Mouse (Mus musculus): Measurements from ENCODE around the gene Zfp712. TPM values are rescaled to one million over a fixed set of nuclear protein-coding genes. Genes with fewer than 3 reads are reported as not detected.

Gene Zfp712
- polyA plus RNA-seq, 1 experiment from 2014 or later: 6.7 TPM

- no peak overlapping the region for H3K27ac ChIP-seq (replicated peaks)
- no peak overlapping the region for H3K4me3 ChIP-seq (replicated peaks)
- ATAC-seq (ENCODE audit: low FRiP score): no peak
- H3K36me3 ChIP-seq: peaks cover 2% of the 10 kb centered on the region; the same call in 1 of the 2 replicates
- no peaks in the 10 kb centered on the region for H3K27me3 ChIP-seq (replicated peaks)
- H3K4me1 ChIP-seq: peaks cover 7% of the 10 kb centered on the region
- 0 out of 2 replicates have a peak, but pooled peaks cover 2% of the 10 kb centered on the region for H3K9me3 ChIP-seq (replicated peaks)
- H3K9ac ChIP-seq (replicated peaks): no peak overlapping the region
- H3K4me2 ChIP-seq: no peak overlapping the region
- WGBS: 67% methylated on average over 7 of the region's 7 CpGs
Observed at GRCm38 (mm10) chr13:67062427-67062826, 1.5 kb upstream of the Zfp712 start.

DNA sequence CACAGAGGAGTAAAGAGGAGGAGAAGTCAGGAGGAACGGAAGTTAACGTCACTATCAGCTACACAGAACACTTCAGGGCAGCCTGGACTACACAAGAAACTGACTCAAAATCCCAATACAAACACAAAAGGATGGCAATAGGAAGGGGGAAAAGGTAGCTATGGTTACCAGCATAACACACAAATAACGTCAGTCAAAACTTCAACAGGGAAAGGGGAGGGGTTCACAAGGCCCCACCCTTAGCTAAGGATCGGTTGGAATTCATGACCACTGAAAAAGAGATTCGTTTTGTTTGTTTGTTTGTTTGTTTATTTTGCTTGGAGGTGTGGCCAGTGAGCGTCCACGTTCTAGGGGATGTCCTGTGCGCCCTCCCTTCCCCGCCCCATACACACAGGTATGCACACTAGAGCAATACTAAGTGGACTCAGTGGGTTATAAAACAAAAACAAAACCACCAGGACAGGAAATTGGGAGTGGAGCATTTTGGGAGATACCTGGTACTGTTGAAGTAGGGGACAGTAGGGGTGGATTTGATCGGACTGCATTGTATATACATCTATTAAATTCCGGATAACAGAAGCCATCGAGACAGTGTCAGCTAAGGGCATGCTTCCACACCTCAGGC is 697 bp downstream of the Zfp712 start:
- peak overlapping the region; percentile 78 for H3K4me3 ChIP-seq (replicated peaks)
- H3K4me1 ChIP-seq: peaks cover 7% of the 10 kb centered on the region
- peak overlapping the region; percentile 85 for H3K27ac ChIP-seq (replicated peaks)
- H3K9ac ChIP-seq (replicated peaks): peak overlapping the region; percentile 80
- H3K36me3 ChIP-seq: 0 out of 2 replicates have a peak, but pooled peaks cover 4% of the 10 kb centered on the region
- ATAC-seq (ENCODE audit: low FRiP score): peak; percentile 71
- peak overlapping the region; percentile 80 for H3K4me2 ChIP-seq
- no peaks in the 10 kb centered on the region for H3K27me3 ChIP-seq (replicated peaks)
- 3% methylated on average over 12 of the region's 12 CpGs for WGBS
- no peaks in the 10 kb centered on the region; the same call in 1 of the 2 replicates for H3K9me3 ChIP-seq (replicated peaks)

Other genes with a start within 250 kb of the Zfp712 start
- 2.7 and 4.0 TPM in 2 replicates for gene Gm10767, start 156.3 kb downstream of the Zfp712 start, polyA plus RNA-seq (2015; fragmentation: Nextera tagmentation; extraction: Ambion mirVana)
- gene Zfp708, start 36.8 kb upstream of the Zfp712 start, polyA plus RNA-seq (2015; fragmentation: Nextera tagmentation; extraction: Ambion mirVana): 7.5 and 8.3 TPM in 2 replicates
- 0.99 and 1.5 TPM in 2 replicates for gene Gm28557, start 47.4 kb upstream of the Zfp712 start, polyA plus RNA-seq (2015; fragmentation: Nextera tagmentation; extraction: Ambion mirVana)
- gene Rslcan18, start 55.1 kb upstream of the Zfp712 start, polyA plus RNA-seq (2015; fragmentation: Nextera tagmentation; extraction: Ambion mirVana): 0.17 and 0.19 TPM in 2 replicates
- 4.4 and 4.5 TPM in 2 replicates for gene Zfp759, start 60.5 kb upstream of the Zfp712 start, polyA plus RNA-seq (2015; fragmentation: Nextera tagmentation; extraction: Ambion mirVana)
- gene Rsl1, start 112.0 kb upstream of the Zfp712 start, polyA plus RNA-seq (2015; fragmentation: Nextera tagmentation; extraction: Ambion mirVana): 6.2 and 7.0 TPM in 2 replicates
- gene Zfp455, start 133.3 kb upstream of the Zfp712 start, polyA plus RNA-seq (2015; fragmentation: Nextera tagmentation; extraction: Ambion mirVana): 1.8 and 2.6 TPM in 2 replicates
- gene Zfp458, start 217.3 kb upstream of the Zfp712 start, polyA plus RNA-seq (2015; fragmentation: Nextera tagmentation; extraction: Ambion mirVana): 4.8 and 4.9 TPM in 2 replicates
- gene Zfp457, start 245.3 kb upstream of the Zfp712 start, polyA plus RNA-seq (2015; fragmentation: Nextera tagmentation; extraction: Ambion mirVana): 1.7 and 2.0 TPM in 2 replicates